Mouse (Mus musculus): ENCODE measurements around the gene Minar1.

The Minar1 gene

GRCm38 (mm10) chr9:89623006-89623760, at the start of gene Minar1:
Gene Minar1 (minus strand): TSS chr9:89623125.
- peak; percentile 58 for DNase-seq (ENCODE audit: low spot score)

- no peak for DNase-seq (ENCODE audit: low spot score)
Observed at GRCm38 (mm10) chr9:89669878-89670277, 47.0 kb upstream of the Minar1 start.

GRCm38 (mm10) chr9:89667306-89667942, 44.5 kb upstream of the Minar1 start:
- DNase-seq (ENCODE audit: low spot score): no peak

GRCm38 (mm10) chr9:89650913-89651312, 28.0 kb upstream of the Minar1 start:
- no peak for DNase-seq (ENCODE audit: low spot score)

GRCm38 (mm10) chr9:89637453-89637852, 14.5 kb upstream of the Minar1 start:
- no peak for DNase-seq (ENCODE audit: low spot score)

GRCm38 (mm10) chr9:89622296-89623005, 474 bp downstream of the Minar1 start:
- DNase-seq (ENCODE audit: low spot score): no peak

- no peak for DNase-seq (ENCODE audit: low spot score)
Observed at GRCm38 (mm10) chr9:89621750-89622149, 1.2 kb downstream of the Minar1 start.

- DNase-seq (ENCODE audit: low spot score): no peak
Observed at GRCm38 (mm10) chr9:89620347-89620746, 2.6 kb downstream of the Minar1 start.

GRCm38 (mm10) chr9:89616946-89617345, 6.0 kb downstream of the Minar1 start:
- no peak for DNase-seq (ENCODE audit: low spot score)

GRCm38 (mm10) chr9:89610592-89610991, 12.3 kb downstream of the Minar1 start:
- no peak for DNase-seq (ENCODE audit: low spot score)

- DNase-seq (ENCODE audit: low spot score): no peak
Observed at GRCm38 (mm10) chr9:89607321-89607720, 15.6 kb downstream of the Minar1 start.

GRCm38 (mm10) chr9:89606256-89606655, 16.7 kb downstream of the Minar1 start:
- no peak for DNase-seq (ENCODE audit: low spot score)

- DNase-seq (ENCODE audit: low spot score): no peak
Observed at GRCm38 (mm10) chr9:89601891-89602290, 21.0 kb downstream of the Minar1 start.

- DNase-seq (ENCODE audit: low spot score): no peak
Observed at GRCm38 (mm10) chr9:89600677-89601076, 22.2 kb downstream of the Minar1 start.

GRCm38 (mm10) chr9:89597071-89597470, 25.9 kb downstream of the Minar1 start:
- no peak for DNase-seq (ENCODE audit: low spot score)

- no peak for DNase-seq (ENCODE audit: low spot score)
Observed at GRCm38 (mm10) chr9:89596392-89596791, 26.5 kb downstream of the Minar1 start.

- no peak for DNase-seq (ENCODE audit: low spot score)
Observed at GRCm38 (mm10) chr9:89592391-89592790, 30.5 kb downstream of the Minar1 start.

GRCm38 (mm10) chr9:89578422-89578821, 44.5 kb downstream of the Minar1 start:
- no peak for DNase-seq (ENCODE audit: low spot score)

GRCm38 (mm10) chr9:89552663-89553062, 70.3 kb downstream of the Minar1 start:
- no peak for DNase-seq (ENCODE audit: low spot score)
